Comparison of ENCODE assay signal across 20 mouse cellular contexts in genomic region chr14:49089461-49090058, GRCm38 (mm10). TPM values are rescaled to one million over a fixed set of nuclear protein-coding genes. Genes with fewer than 3 reads are reported as not detected.
A peak's percentile ranks its signal among the peaks of the same experiment; 100 is the strongest.
DNase-seq lines count a peak whose midpoint lies in the region; ATAC-seq and TF ChIP-seq lines count a peak whose summit lies in the region.
"Had no signal": no experiment of that assay in that cellular context is flagged by ENCODE, and none has a peak within 500 bp of the region (broad histone marks: within the 10 kb centered on the region; RNA-seq: fewer than 3 reads in every experiment).

No protein-coding gene starts in this region.

- H3K27me3 ChIP-seq in forebrain, embryonic 12.5 days, result no peaks in the 10 kb centered on the region
- no peaks in the 10 kb centered on the region for H3K27me3 ChIP-seq in forebrain, embryonic 16.5 days (replicated peaks; ENCODE audit: control insufficient read depth, insufficient read depth, low read length)
- H3K27me3 ChIP-seq: embryonic facial prominence, embryonic 12.5 days; liver, embryonic 12.5 days; Patski had no signal

- 3% methylated on average over 6 of the region's 6 CpGs for WGBS in forebrain, embryonic 12.5 days
- WGBS in forebrain, embryonic 16.5 days, result 7% methylated on average over 6 of the region's 6 CpGs

- H3K4me2 ChIP-seq in forebrain, embryonic 12.5 days, result no peak overlapping the region
- no peak overlapping the region for H3K4me2 ChIP-seq in forebrain, embryonic 16.5 days (ENCODE audit: low read length)
- H3K4me2 ChIP-seq: embryonic facial prominence, embryonic 12.5 days; liver, embryonic 12.5 days had no signal

- ATAC-seq in forebrain, embryonic 12.5 days (ENCODE audit: low FRiP score), result peak; percentile 65; the same call in 1 of the 2 replicates
- no peak for ATAC-seq in forebrain, embryonic 16.5 days
- peak; percentile 97 for ATAC-seq in inflammation-experienced regulatory T-cells, adult 6 months
- ATAC-seq: hindbrain, postnatal 0 days; liver, embryonic 12.5 days; Patski had no signal

- no peak overlapping the region for H3K27ac ChIP-seq in forebrain, embryonic 12.5 days
- H3K27ac ChIP-seq in forebrain, embryonic 16.5 days (ENCODE audit: low read length), result no peak overlapping the region
- H3K27ac ChIP-seq: embryonic facial prominence, embryonic 12.5 days; hindbrain, postnatal 0 days; liver, embryonic 12.5 days had no signal

- H3K4me1 ChIP-seq in forebrain, embryonic 12.5 days, result peaks cover 27% of the 10 kb centered on the region
- H3K4me1 ChIP-seq in forebrain, embryonic 16.5 days (replicated peaks; ENCODE audit: control insufficient read depth, insufficient read depth, low read length), result no peaks in the 10 kb centered on the region; the same call in 1 of the 2 replicates
- H3K4me1 ChIP-seq: embryonic facial prominence, embryonic 12.5 days; liver, embryonic 12.5 days had no signal

- TF ChIP-seq CTCF in brain, embryonic 14.5 days (IDR thresholded peaks at IDR 0.05; ENCODE audit: borderline replicate concordance, extremely low read depth, insufficient read depth, insufficient read length), result no peak

- TF ChIP-seq POLR2A in brain, embryonic 14.5 days (IDR thresholded peaks at IDR 0.05; ENCODE audit: borderline replicate concordance, extremely low read depth, insufficient read depth, insufficient read length, poor library complexity, severe bottlenecking), result no peak

- H3K9ac ChIP-seq in forebrain, embryonic 12.5 days, result no peak overlapping the region
- no peak overlapping the region for H3K9ac ChIP-seq in forebrain, embryonic 16.5 days (replicated peaks; ENCODE audit: low read depth, low read length)
- H3K9ac ChIP-seq: embryonic facial prominence, embryonic 12.5 days; liver, embryonic 12.5 days had no signal

- H3K36me3 ChIP-seq in forebrain, embryonic 12.5 days (replicated peaks), result 0 out of 2 replicates have a peak, but pooled peaks cover 3% of the 10 kb centered on the region
- peaks cover 3% of the 10 kb centered on the region; the same call in 1 of the 2 replicates for H3K36me3 ChIP-seq in forebrain, embryonic 16.5 days (ENCODE audit: control insufficient read depth, insufficient read depth)

- no peaks in the 10 kb centered on the region for H3K9me3 ChIP-seq in forebrain, embryonic 12.5 days
- no peaks in the 10 kb centered on the region for H3K9me3 ChIP-seq in forebrain, embryonic 16.5 days (ENCODE audit: control insufficient read depth, low read length)
- H3K9me3 ChIP-seq: embryonic facial prominence, embryonic 12.5 days; liver, embryonic 12.5 days had no signal

- peak; percentile 56 for DNase-seq in CD4-positive, CD25-positive, alpha-beta regulatory T cell, adult 2 months (ENCODE audit: low read depth, low spot score)
- DNase-seq in brain, embryonic 14.5 days (ENCODE audit: low read depth), result peak; percentile 66
- no peak for DNase-seq in right cerebral cortex, postnatal 25 days
- no peak for DNase-seq in adrenal gland, postnatal 14 days
- no peak for DNase-seq in liver
- DNase-seq: adrenal gland, postnatal 25 days; cerebellum, adult 11-12 months; cerebellum, postnatal 14 days; kidney, adult 8-10 months; kidney, postnatal 25 days; lung, adult 2 months; right cerebral cortex, postnatal 4 days; thymus, adult 2 months had no signal

- no peak overlapping the region for H3K4me3 ChIP-seq in forebrain, embryonic 12.5 days (replicated peaks)
- H3K4me3 ChIP-seq in forebrain, embryonic 16.5 days (replicated peaks; ENCODE audit: low read length), result no peak overlapping the region
- H3K4me3 ChIP-seq: embryonic facial prominence, embryonic 12.5 days; liver, embryonic 12.5 days had no signal

RNA-seq across cellular contexts. Expression of gene Exoc5, which starts 23.1 kb away (rescaled TPM):
- polyA plus RNA-seq in forebrain, embryonic 12.5 days (2016; fragmentation: Nextera tagmentation; extraction: Ambion mirVana), result 92.7 and 94.0 TPM in 2 replicates
- 89.7 and 93.8 TPM in 2 replicates for polyA plus RNA-seq in forebrain, embryonic 16.5 days (2015; fragmentation: Nextera tagmentation; extraction: Ambion mirVana)
- polyA plus RNA-seq in brain, embryonic 14.5 days (2012; rRNA removed), result 53.1 and 57.4 TPM in 2 replicates
- polyA plus RNA-seq in inflammation-experienced regulatory T-cells, adult 6 months (2017; shearing (Covaris generic)), result 10 to 100 TPM; 16.3 to 27.2 (median 16.5) TPM
- total RNA-seq in adrenal gland, postnatal 14 days (2021), result 37.4 and 40.7 TPM in 2 replicates

RNA-seq across cellular contexts. Expression of gene Ap5m1, which starts 23.7 kb away (rescaled TPM):
- polyA plus RNA-seq in forebrain, embryonic 12.5 days (2016; fragmentation: Nextera tagmentation; extraction: Ambion mirVana), result 33.4 and 35.3 TPM in 2 replicates
- 24.2 and 30.8 TPM in 2 replicates for polyA plus RNA-seq in forebrain, embryonic 16.5 days (2015; fragmentation: Nextera tagmentation; extraction: Ambion mirVana)
- 19.9 and 22.3 TPM in 2 replicates for polyA plus RNA-seq in brain, embryonic 14.5 days (2012; rRNA removed)
- 10 to 100 TPM; 56.2 to 61.5 (median 58.7) TPM for polyA plus RNA-seq in inflammation-experienced regulatory T-cells, adult 6 months (2017; shearing (Covaris generic))
- total RNA-seq in adrenal gland, postnatal 14 days (2021), result 22.5 and 24.2 TPM in 2 replicates

Comparison
In these comparisons a context has a peak if more than half of its experiments do, and no peak if none do; other contexts are left out.
1. DNase-seq: peak in CD4-positive, CD25-positive, alpha-beta regulatory T cell, adult 2 months (single experiment) and brain, embryonic 14.5 days (single experiment); none in right cerebral cortex, postnatal 25 days (single experiment), adrenal gland, postnatal 14 days (single experiment) and liver (single experiment).